In the genomic region with DNA sequence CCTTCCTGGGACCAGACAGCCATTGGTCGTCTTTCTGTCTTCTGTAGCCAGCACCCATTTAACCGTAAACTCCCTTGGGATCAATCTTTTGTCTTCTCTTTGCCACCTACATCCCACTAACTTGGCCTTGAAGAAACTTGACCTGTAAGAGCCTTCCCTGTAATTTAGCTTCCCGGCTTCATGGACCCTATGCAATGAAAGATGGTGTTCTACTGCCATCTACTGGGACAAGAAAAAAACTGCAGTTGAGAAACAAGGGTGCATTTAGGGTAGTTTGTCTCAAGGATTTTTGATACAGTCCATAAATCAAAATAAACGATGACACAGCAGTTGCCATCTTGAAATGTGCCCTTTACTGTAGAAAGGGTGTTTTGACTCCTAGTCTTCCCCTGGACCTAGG, we compare ENCODE assay signal across 9 mouse cellular contexts. TPM values are rescaled to one million over a fixed set of nuclear protein-coding genes. Genes with fewer than 3 reads are reported as not detected.
DNase-seq lines count a peak whose midpoint lies in the region; ATAC-seq and TF ChIP-seq lines count a peak whose summit lies in the region.
"Had no signal": no experiment of that assay in that cellular context is flagged by ENCODE, and none has a peak within 500 bp of the region (broad histone marks: within the 10 kb centered on the region; RNA-seq: fewer than 3 reads in every experiment).

No protein-coding gene starts in this region.

- H3K79me2 ChIP-seq in liver, adult 2 months (ENCODE audit: control insufficient read depth, insufficient read depth, low read length), result no peaks in the 10 kb centered on the region

- TF ChIP-seq POLR2A in cerebellum, adult 2 months (IDR thresholded peaks at IDR 0.05; ENCODE audit: borderline replicate concordance, insufficient read depth, low read length), result no peak
- TF ChIP-seq POLR2A in liver, adult 2 months (IDR thresholded peaks at IDR 0.05; ENCODE audit: extremely low read depth, insufficient read depth, low read length), result no peak

- 5% methylated on average over 4 of the region's 4 CpGs for WGBS in cerebellum, adult 2 months
- whole genome bisulfite sequencing in liver, adult 2 months, result 14% methylated on average over 4 of the region's 4 CpGs
- 7% methylated on average over 4 of the region's 4 CpGs for WGBS in liver, embryonic 12.5 days (ENCODE audit: insufficient replicate concordance)

- no peaks in the 10 kb centered on the region for H3K27me3 ChIP-seq in cerebellum, adult 2 months (ENCODE audit: control insufficient read depth, insufficient read depth, low read length)
- H3K27me3 ChIP-seq in liver, adult 2 months (ENCODE audit: control insufficient read depth, insufficient read depth, low read length), result no peaks in the 10 kb centered on the region
- 0 out of 2 replicates have a peak, but pooled peaks cover 19% of the 10 kb centered on the region for H3K27me3 ChIP-seq in liver, embryonic 12.5 days (replicated peaks)
- H3K27me3 ChIP-seq: heart, embryonic 15.5 days had no signal

- H3K4me2 ChIP-seq in liver, embryonic 12.5 days, result no peak overlapping the region
- H3K4me2 ChIP-seq: heart, embryonic 15.5 days had no signal

- H3K4me1 ChIP-seq in cerebellum, adult 2 months (ENCODE audit: control insufficient read depth, insufficient read depth, low read length), result no peaks in the 10 kb centered on the region; the same call in none of the 2 replicates
- peaks cover 13% of the 10 kb centered on the region; the same call in 1 of the 2 replicates for H3K4me1 ChIP-seq in liver, adult 2 months (ENCODE audit: control insufficient read depth, insufficient read depth, low read length)
- H3K4me1 ChIP-seq in liver, embryonic 12.5 days, result peaks cover 9% of the 10 kb centered on the region

- peak in 1 of 2 experiments; percentile 33 for DNase-seq in cerebellum, adult 2 months
- DNase-seq in cerebellum, adult 11 months, result no peak
- peak; percentile 43 for DNase-seq in liver, adult 2 months (ENCODE audit: extremely low read depth, low read depth, low spot score)
- DNase-seq in c-Kit-positive CD71-positive TER-119-negative erythroid progenitor cells, embryonic 14.5 days (ENCODE audit: low read depth), result peak; percentile 58
- DNase-seq in yolk sac, embryonic 10.5 days (ENCODE audit: low spot score), result no peak
- DNase-seq in urinary bladder, postnatal 4 days (ENCODE audit: low spot score in 2 of 2), result no peak

- no peak overlapping the region for H3K4me3 ChIP-seq in cerebellum, adult 2 months (replicated peaks; ENCODE audit: insufficient read depth, low read depth, low read length)
- no peak overlapping the region for H3K4me3 ChIP-seq in liver, adult 2 months (ENCODE audit: insufficient read depth, low read depth, low read length)
- H3K4me3 ChIP-seq in liver, embryonic 12.5 days, result no peak overlapping the region
- H3K4me3 ChIP-seq: heart, embryonic 15.5 days had no signal

- H3K9me3 ChIP-seq in liver, embryonic 12.5 days (replicated peaks), result no peaks in the 10 kb centered on the region
- H3K9me3 ChIP-seq: heart, embryonic 15.5 days had no signal

- H3K36me3 ChIP-seq in liver, adult 2 months (ENCODE audit: control insufficient read depth, insufficient read depth, low read length), result no peaks in the 10 kb centered on the region
- H3K36me3 ChIP-seq in liver, embryonic 12.5 days, result no peaks in the 10 kb centered on the region
- H3K36me3 ChIP-seq: heart, embryonic 15.5 days had no signal

- no peak for ATAC-seq in liver, embryonic 12.5 days
- ATAC-seq in megakaryocyte, adult 5-6 weeks (ENCODE audit: poor library complexity, severe bottlenecking), result 0 out of 2 replicates have a peak, but pooled peaks have one; percentile 48

- no peak overlapping the region for H3K9ac ChIP-seq in liver, adult 2 months (ENCODE audit: low read depth, low read length)
- H3K9ac ChIP-seq in liver, embryonic 12.5 days, result no peak overlapping the region
- H3K9ac ChIP-seq: heart, embryonic 15.5 days had no signal

- H3K27ac ChIP-seq in cerebellum, adult 2 months (ENCODE audit: insufficient read depth, low read length), result no peak overlapping the region
- no peak overlapping the region for H3K27ac ChIP-seq in liver, adult 2 months (replicated peaks; ENCODE audit: insufficient read depth, low read depth, low read length)
- H3K27ac ChIP-seq in liver, embryonic 12.5 days, result no peak overlapping the region
- H3K27ac ChIP-seq: heart, embryonic 15.5 days had no signal

- TF ChIP-seq CTCF in cerebellum, adult 2 months (IDR thresholded peaks at IDR 0.05; ENCODE audit: borderline replicate concordance, insufficient read depth, low read depth, low read length), result peak; percentile 47; the same call in 1 of the 2 replicates
- TF ChIP-seq CTCF in liver, adult 2 months (IDR thresholded peaks at IDR 0.05; ENCODE audit: low read depth, low read length), result peak; percentile 43

RNA-seq across cellular contexts. Expression of a gene that starts 27.0 kb away (rescaled TPM):
- 1.7 and 1.9 TPM in 2 replicates for polyA plus RNA-seq in cerebellum, adult 2 months (2012; rRNA removed)
- total RNA-seq in liver, adult 2 months (2014; rRNA removed), result 2.3 and 2.5 TPM in 2 replicates
- 0.78 TPM in 2 replicates for polyA plus RNA-seq in liver, adult 2 months (2012; rRNA removed)
- polyA plus RNA-seq in liver, embryonic 12.5 days (2016; fragmentation: Nextera tagmentation; extraction: Ambion mirVana), result 2.9 and 3.1 TPM in 2 replicates
- total RNA-seq in megakaryocyte, adult 5-6 weeks (2015), result not detected in 2 replicates
- not detected in 2 replicates for total RNA-seq in megakaryocyte, adult 5-6 weeks (2017)

RNA-seq across cellular contexts. Expression of a gene that starts 54.9 kb away (rescaled TPM):
- 1.1 and 1.3 TPM in 2 replicates for polyA plus RNA-seq in cerebellum, adult 2 months (2012; rRNA removed)
- 15.4 and 19.7 TPM in 2 replicates for total RNA-seq in liver, adult 2 months (2014; rRNA removed)
- 10.1 and 10.5 TPM in 2 replicates for polyA plus RNA-seq in liver, adult 2 months (2012; rRNA removed)
- polyA plus RNA-seq in liver, embryonic 12.5 days (2016; fragmentation: Nextera tagmentation; extraction: Ambion mirVana), result 1.9 and 2.1 TPM in 2 replicates
- total RNA-seq in megakaryocyte, adult 5-6 weeks (2015), result 147 and 166 TPM in 2 replicates
- total RNA-seq in megakaryocyte, adult 5-6 weeks (2017), result 63.8 and 71.2 TPM in 2 replicates

Comparison
In these comparisons a context has a peak if more than half of its experiments do, and no peak if none do; other contexts are left out.
1. DNase-seq: peak in liver, adult 2 months (single experiment) and c-Kit-positive CD71-positive TER-119-negative erythroid progenitor cells, embryonic 14.5 days (single experiment); none in cerebellum, adult 11 months (single experiment), yolk sac, embryonic 10.5 days (single experiment) and urinary bladder, postnatal 4 days (0 of 2).